Mouse (Mus musculus): ENCODE results near the gene Ubl3. TPM values are rescaled to one million over a fixed set of nuclear protein-coding genes. Genes with fewer than 3 reads are reported as not detected.

Ubl3 gene
- total RNA-seq, 2 experiments from 2014 or later: 232 to 236 TPM

- intact Hi-C loops (cut with DNase I): no loop called here
- no peak for DNase-seq (ENCODE audit: low spot score in 2 of 2)
Measured at GRCm38 (mm10) chr5:148565636-148566035, 13.0 kb upstream of the Ubl3 start.

- DNase-seq (ENCODE audit: low spot score in 2 of 2): no peak
Measured at GRCm38 (mm10) chr5:148564073-148564472, 11.5 kb upstream of the Ubl3 start.

GRCm38 (mm10) chr5:148563281-148563680 is 10.7 kb upstream of the Ubl3 start:
- no peak for DNase-seq (ENCODE audit: low spot score in 2 of 2)
- intact Hi-C loops (cut with DNase I): no loop called here

More at GRCm38 (mm10) chr5:148564073-148564472, 11.5 kb upstream of the Ubl3 start:
- intact Hi-C loops (cut with DNase I): no loop called here

GRCm38 (mm10) chr5:148562235-148562634 is 9.6 kb upstream of the Ubl3 start:
- DNase-seq (ENCODE audit: low spot score in 2 of 2): no peak
- intact Hi-C loops (cut with DNase I): no loop called here

- intact Hi-C loops (cut with DNase I): no loop called here
- DNase-seq (ENCODE audit: low spot score in 2 of 2): no peak
Measured at GRCm38 (mm10) chr5:148559261-148559958, 6.8 kb upstream of the Ubl3 start.

GRCm38 (mm10) chr5:148558472-148558871 is 5.9 kb upstream of the Ubl3 start:
- intact Hi-C loops (cut with DNase I): no loop called here

GRCm38 (mm10) chr5:148556509-148556908 is 3.9 kb upstream of the Ubl3 start:
- intact Hi-C loops (cut with DNase I): no loop called here

More at GRCm38 (mm10) chr5:148558472-148558871, 5.9 kb upstream of the Ubl3 start:
- no peak for DNase-seq (ENCODE audit: low spot score in 2 of 2)

GRCm38 (mm10) chr5:148555156-148555555 is 2.6 kb upstream of the Ubl3 start:
- DNase-seq (ENCODE audit: low spot score in 2 of 2): no peak
- intact Hi-C loops (cut with DNase I): no loop called here

More at GRCm38 (mm10) chr5:148556509-148556908, 3.9 kb upstream of the Ubl3 start:
- no peak for DNase-seq (ENCODE audit: low spot score in 2 of 2)

- intact Hi-C loops (cut with DNase I): loop anchor here (5.0 kb wide), 4 partner anchors 63 to 498 kb away; partner anchors contain the start of gene Slc7a1
- DNase-seq (ENCODE audit: low spot score in 2 of 2): no peak
Measured at GRCm38 (mm10) chr5:148554701-148555100, 2.1 kb upstream of the Ubl3 start.

- intact Hi-C loops (cut with DNase I): loop anchor here (5.0 kb wide), 4 partner anchors 63 to 498 kb away; partner anchors contain the start of gene Slc7a1
Measured at GRCm38 (mm10) chr5:148554242-148554641, 1.7 kb upstream of the Ubl3 start.

GRCm38 (mm10) chr5:148553723-148554122 is 1.1 kb upstream of the Ubl3 start:
- DNase-seq (ENCODE audit: low spot score in 2 of 2): no peak
- intact Hi-C loops (cut with DNase I): loop anchor here (5.0 kb wide), 4 partner anchors 64 to 499 kb away; partner anchors contain the start of gene Slc7a1

More at GRCm38 (mm10) chr5:148554242-148554641, 1.7 kb upstream of the Ubl3 start:
- no peak for DNase-seq (ENCODE audit: low spot score in 2 of 2)

GRCm38 (mm10) chr5:148551764-148552136 is 839 bp downstream of the Ubl3 start:
- intact Hi-C loops (cut with DNase I): loop anchor here (1.0 to 5.0 kb wide), 6 partner anchors 43 to 501 kb away; partner anchors contain the start of gene Slc7a1
- DNase-seq (ENCODE audit: low spot score in 2 of 2): no peak

- DNase-seq (ENCODE audit: low spot score in 2 of 2): peak; percentile 43 to 46
- intact Hi-C loops (cut with DNase I): loop anchor here (1.0 to 5.0 kb wide), 6 partner anchors 42 to 501 kb away; partner anchors contain the start of gene Slc7a1
Measured at GRCm38 (mm10) chr5:148550821-148551763, 1.5 kb downstream of the Ubl3 start.

GRCm38 (mm10) chr5:148550393-148550792 is 2.2 kb downstream of the Ubl3 start:
- DNase-seq (ENCODE audit: low spot score in 2 of 2): peak; percentile 55 to 61
- intact Hi-C loops (cut with DNase I): loop anchor here (2.0 to 5.0 kb wide), 5 partner anchors 42 to 502 kb away; partner anchors contain the start of gene Slc7a1

GRCm38 (mm10) chr5:148549307-148549706 is 3.3 kb downstream of the Ubl3 start:
- intact Hi-C loops (cut with DNase I): loop anchor here (10.0 kb wide), 1 partner anchor 215 kb away; no protein-coding TSS in a partner anchor
- no peak for DNase-seq (ENCODE audit: low spot score in 2 of 2)

GRCm38 (mm10) chr5:148548568-148548967 is 4.0 kb downstream of the Ubl3 start:
- no peak for DNase-seq (ENCODE audit: low spot score in 2 of 2)
- intact Hi-C loops (cut with DNase I): loop anchor here (10.0 kb wide), 1 partner anchor 214 kb away; no protein-coding TSS in a partner anchor

GRCm38 (mm10) chr5:148547870-148548456 is 4.6 kb downstream of the Ubl3 start:
- intact Hi-C loops (cut with DNase I): loop anchor here (10.0 kb wide), 1 partner anchor 213 kb away; no protein-coding TSS in a partner anchor

GRCm38 (mm10) chr5:148546970-148547369 is 5.6 kb downstream of the Ubl3 start:
- no peak for DNase-seq (ENCODE audit: low spot score in 2 of 2)
- intact Hi-C loops (cut with DNase I): loop anchor here (10.0 kb wide), 1 partner anchor 212 kb away; no protein-coding TSS in a partner anchor

More at GRCm38 (mm10) chr5:148547870-148548456, 4.6 kb downstream of the Ubl3 start:
- no peak for DNase-seq (ENCODE audit: low spot score in 2 of 2)

- intact Hi-C loops (cut with DNase I): loop anchor here (10.0 kb wide), 1 partner anchor 210 kb away; no protein-coding TSS in a partner anchor
Measured at GRCm38 (mm10) chr5:148544733-148545132, 7.9 kb downstream of the Ubl3 start.

More at GRCm38 (mm10) chr5:148544733-148545132, 7.9 kb downstream of the Ubl3 start:
- DNase-seq (ENCODE audit: low spot score in 2 of 2): no peak
